Mouse (Mus musculus) mesoderm, embryonic 11.5 days (tissue): ENCODE measurements around the gene Nfu1.
A peak's percentile ranks its signal among the peaks of the same experiment; 100 is the strongest.

Experiments
- DNase-seq: peaks from one replicate; pipeline ENCODE4 v3.0.0-alpha.2; 2012; ENCODE audit warnings: low read depth, low spot score

The Nfu1 gene

DNA sequence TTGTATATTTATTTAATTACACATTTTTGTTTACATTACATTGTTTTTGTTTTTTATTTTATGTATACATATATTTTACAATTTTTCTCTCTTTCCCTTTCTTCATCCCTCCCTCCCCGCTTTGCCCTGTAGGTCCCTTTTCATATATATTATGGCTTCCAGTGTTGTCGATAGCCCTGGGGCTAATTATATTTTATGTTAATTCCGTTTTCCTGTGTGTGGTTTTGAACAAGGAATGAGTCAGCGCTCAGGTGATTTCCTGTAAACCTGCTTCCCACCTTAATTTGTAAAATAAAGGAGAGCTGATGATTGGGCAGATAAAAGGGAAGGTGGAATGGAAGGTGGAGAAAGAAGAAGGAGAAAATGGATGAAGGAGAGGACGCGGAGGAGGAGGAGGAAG, at the start of gene Nfu1:
Gene Nfu1, plus strand, starts transcription at position 350 of the 400 bp plus-strand sequence.
- no peak for DNase-seq

DNA sequence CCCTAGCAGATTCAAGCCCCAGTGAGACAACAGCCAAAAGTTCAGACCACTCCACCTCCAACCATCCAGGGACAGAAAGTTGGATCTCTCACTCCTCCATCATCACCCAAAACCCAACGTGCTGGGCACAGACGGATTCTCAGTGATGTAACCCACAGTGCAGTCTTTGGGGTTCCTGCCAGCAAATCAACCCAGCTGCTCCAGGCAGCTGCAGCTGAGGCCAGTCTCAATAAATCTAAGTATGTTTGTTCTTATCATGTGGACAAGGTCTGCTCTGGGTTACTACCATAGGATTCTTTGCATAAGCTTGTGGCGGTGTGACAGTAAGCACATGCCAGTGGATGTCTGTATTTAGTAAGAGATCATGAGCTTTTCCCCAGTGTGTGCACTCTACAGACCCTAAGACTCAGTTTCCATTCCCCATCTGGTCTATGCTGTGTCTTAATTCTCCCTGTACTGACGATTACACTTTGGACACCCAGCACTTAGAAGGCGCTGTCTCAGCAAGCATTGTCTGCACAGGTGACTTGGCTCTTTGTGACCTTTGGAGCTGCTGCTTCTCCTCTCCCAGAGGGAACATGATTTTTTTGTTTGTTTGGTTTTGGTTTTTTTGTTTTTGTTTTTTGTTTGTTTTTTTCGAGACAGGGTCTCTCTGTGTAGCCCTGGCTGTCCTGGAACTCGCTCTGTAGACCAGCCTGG, 44.9 kb upstream of the Nfu1 start:
- DNase-seq = no peak

DNA sequence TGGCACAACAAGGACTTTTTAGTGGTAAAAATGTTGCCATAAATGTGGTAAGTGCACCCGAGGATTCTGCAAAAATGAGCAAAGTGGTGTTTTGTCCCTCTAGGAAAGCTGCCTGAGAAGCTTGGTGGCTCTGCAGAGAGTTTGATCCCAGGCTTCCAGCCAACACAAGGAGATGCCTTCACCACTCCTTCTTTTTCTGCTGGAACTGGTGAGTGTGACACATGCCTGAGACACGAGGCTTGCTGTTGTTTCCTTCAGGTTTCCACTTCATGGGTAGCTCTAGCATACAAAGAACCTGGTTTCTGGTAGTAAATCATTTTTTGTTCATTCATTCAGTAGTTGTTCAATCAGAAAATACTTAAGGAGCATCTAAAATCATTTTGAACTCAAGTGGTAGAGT, 41.9 kb upstream of the Nfu1 start:
- DNase-seq = no peak

DNA sequence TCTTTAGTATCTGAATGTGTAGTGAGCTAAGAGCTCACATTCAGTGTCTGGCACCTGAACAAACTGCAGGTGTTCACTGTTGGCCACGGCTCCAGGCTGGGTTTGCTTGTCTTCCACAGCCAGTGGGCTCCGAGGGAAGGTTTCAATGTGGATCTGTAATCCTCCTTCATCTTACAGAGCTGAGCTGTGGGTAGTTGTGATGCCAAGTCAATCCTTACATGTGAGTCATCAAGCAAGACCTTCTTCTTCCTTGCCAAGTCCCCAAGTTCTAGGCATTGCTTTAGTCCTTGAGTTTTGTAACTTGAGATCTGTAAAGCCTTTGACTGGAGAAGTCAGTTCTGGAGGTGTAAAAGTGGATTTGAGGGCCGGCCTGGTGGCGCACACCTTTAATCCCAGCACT, 35.1 kb upstream of the Nfu1 start:
- DNase-seq = no peak

DNA sequence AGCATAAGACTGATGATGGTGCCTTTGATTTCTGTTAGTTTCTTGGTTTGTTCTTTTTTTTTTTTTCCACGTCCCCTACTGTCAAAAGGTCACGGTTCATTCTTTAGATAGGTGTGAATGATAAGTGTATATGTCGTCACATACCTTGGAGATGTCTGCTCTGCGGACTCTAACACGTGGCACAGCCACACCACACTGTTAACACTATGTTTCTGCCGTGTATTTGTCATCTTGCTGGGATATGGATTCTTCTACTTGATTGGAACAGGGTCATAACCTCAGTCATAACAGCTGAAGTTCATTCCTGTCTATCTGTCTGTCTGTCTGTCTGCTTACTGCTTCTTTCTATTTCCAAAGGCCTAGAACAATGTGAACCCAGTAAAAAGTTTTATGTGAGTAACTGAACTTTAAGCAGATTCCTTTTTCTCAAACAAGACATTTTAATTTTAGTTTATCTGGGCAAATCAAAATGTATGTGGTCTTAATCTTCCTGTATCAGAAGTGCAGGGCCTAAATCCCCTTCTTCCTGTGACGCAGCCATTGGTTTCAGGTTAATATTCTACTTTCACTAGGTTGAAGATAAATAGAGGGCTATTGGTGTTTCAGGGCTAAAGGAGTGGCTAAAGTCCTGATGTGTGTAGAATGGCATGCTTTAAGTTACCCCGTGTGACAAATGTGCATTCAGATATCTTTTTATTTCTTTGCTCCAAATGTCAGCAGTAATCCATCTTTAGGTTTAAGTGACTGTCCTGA, 30.7 kb upstream of the Nfu1 start:
- no peak for DNase-seq

DNA sequence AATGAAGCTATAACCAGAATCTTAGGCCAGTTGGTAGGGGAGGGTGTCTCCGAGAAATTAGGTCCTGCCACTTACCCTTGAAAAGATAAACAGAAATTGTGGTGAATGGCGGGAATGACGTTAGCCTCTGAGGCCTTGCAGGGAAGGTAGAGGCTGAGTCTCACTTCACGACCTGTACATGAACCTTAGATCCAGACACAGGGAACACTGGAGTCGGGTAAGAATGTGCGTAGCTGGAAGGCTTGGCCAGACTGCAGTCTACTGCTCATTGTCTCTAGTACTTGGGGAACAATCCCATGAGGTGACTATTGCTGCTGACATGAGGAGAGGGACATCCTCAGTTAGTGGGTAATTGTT, 30.1 kb upstream of the Nfu1 start:
- DNase-seq = no peak

DNA sequence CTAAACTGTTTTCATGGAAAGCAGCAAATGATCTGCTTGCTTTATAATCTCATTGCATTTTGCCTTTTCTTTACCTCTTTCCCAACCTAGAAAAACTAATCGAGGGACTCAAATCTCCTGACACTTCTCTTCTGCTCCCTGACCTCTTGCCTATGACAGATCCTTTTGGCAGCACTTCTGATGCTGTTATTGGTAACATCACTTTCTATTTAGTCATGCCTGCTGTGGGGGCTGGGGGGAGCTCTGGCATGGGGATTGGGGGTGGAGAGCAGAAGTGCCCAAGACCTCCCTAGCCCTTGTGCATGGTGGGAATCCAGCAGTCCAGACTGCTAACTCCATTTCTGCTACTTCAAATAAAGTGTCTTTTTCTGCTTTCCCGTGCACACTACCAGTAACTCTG, 27.8 kb upstream of the Nfu1 start:
- no peak for DNase-seq

DNA sequence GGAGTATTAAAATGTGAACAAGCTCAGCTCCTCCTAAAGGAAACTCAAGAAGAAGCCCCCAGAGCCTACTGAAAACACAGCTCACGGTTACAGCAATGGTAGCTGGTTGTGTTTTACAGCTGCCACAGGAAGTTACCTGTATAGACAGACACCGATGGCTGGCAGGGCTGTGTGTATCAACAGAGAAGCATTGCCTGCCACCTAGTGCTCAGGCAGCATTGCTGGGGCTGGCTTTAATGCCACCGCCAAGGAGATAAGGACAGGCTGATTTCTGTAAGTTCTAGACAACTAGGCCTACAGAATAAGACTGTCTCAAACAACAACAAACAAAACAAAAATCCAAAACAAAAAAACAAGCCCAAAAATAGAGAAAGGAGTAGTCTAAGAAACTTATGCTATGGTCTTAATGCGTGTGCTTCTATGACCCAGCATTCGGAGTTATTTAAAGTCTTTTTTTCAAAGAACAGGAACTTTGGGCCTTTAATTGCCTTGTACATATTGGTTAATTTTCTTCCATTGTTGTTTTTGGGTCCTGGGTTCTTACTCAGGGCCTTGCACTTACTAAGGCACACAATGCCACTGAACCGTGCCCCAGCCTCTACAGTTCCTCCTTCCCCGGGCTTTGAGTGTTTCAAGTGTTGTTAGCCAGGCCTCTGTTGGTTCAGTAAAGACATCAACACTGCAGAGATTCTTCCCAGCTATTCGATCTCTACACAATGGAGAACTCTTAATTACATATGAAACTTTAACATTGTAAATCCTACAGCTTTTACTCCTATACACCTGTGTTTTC, 23.5 kb upstream of the Nfu1 start:
- DNase-seq = no peak

DNA sequence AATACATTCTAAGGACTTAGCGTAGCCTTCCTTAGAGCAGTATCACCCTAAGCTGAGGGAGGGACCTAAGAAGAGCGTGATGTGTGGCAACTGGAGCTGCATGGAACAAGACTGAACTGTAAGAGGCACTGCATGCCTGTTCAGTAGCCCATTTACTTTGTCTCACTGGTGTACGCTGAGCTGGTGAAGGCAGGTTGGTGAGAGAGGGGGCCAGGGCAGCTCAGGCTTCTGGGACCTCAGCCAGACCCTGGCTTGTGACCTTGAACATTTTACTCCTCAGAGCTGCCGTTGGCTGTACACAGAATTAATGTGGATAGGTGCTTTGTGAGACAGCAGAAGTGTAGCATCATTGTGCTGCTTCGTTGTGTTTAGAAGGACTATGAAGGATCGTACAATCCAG, 19.5 kb upstream of the Nfu1 start:
- DNase-seq = no peak

DNA sequence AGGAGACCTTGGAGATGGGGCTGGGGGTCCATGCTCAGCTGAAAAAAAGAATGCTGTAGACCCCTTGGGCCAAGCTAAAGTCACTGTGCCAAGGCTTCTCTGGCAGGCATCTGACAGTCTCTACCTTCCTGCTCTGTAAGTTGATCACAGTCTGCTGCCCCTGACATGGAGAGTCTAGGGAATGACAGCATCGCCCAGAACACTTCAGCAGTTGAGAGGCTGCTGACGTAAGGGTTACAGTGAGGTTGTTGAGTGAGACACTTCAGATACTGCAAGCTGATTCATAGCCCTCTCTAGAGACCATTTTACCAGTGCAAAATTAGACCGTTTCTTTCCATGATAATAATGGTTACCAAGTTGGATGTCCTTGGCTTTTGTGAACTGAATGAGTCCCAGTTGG, 18.0 kb upstream of the Nfu1 start:
- DNase-seq = no peak

DNA sequence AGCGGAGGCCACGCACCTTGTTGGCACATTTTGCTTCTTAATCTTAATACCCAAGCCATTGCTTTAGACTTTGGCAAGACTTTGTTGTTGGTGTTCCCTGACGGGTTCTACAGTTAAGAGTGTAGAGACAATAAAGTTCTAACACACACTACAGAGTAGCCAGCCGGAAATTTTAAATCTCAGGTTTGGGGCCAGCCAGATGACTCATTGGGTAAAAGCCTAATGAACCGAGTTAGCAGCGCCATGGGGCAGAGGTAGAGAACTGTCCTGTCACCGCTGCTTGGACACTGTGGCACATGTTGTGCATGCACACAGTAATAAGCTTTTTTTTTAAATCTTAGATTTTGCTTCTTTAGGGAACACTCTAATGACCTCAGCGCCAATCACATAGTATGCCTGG, 16.7 kb upstream of the Nfu1 start:
- DNase-seq = no peak

DNA sequence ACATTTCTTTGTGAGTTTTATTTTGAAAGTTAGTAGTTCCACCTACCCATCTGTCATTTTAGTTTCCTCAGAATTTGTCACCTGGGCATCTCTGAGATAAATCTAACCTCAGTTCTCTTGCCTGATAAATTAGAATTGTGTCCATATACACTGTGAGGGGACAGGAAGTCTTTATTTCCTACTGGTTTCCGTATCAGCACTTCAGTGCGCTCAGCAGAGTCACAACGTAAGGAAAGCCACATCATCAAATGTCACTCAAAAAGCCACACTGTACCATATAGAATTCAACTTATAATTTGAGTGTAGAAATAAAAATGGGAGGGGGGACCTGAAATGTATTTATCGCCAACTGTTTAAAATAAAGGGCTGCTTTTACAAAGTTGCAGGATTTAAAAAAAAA, 14.8 kb upstream of the Nfu1 start:
- no peak for DNase-seq

DNA sequence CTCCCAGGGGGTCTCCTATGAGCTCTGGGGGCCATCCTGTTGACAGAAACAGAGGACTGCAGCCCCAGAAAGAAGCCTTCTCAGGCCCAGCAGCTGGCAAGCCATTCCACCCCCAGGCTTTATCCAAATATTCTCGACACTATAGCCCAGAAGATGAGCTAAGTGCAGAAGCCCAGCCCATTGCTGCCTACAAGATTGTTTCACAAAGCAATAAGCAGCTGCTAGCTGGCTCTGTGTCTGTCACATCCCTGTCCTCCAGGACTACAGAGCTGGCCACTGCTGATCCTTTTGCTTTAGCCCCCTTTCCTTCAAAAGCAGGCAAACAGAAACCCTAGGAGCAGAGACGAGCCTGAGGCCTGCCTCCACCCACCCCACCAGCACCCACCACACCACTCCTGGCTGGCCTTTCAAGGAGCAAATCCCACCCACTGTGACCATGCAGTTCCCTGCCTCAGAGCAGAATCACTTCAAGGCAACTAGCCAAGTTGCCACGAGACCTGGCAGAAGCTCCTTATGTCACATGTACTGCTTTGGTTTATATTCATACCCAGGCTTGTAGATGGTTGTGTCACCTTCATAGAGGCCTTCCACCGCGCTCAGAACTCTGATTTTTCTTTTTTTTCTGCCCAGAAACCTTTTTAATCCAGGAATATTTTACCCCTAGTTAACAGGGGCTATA, 12.3 kb upstream of the Nfu1 start:
- no peak for DNase-seq

DNA sequence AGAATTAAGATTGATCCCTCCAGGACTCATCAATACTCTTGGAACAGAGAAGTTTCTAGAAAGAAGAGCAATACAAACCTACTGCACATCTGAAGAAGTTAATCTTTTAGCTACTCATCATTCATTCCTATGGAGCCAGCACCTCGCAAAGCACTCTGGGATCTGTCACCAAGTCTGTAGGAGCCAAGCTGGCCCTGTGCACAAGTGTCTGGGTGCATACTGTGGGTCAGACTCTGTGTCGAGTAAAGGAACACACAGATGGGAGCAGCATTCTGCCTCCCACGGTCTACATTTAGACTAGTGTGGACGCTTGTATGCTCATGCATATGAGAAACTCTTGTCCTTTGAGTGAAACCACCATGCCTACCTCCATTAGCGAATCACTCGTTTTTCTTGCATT, 11.7 kb upstream of the Nfu1 start:
- DNase-seq = no peak

DNA sequence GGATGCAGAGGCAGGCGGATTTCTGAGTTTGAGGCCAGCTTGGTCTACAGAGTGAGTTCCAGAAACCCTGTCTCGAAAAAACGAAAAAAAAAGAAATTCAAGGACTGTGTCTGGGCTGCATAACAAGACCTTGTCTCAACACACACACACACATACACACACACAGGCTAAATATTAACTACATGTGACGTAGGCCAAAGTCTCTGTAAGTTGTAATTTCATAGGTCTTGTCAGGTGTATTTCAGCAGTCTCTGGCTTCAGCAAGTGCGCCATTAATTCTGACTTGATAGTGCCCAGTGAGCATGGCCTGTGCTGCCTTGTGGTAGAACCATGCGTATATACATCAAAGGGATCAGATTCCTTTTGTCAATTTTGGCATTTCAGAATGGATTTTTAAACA, 7.0 kb upstream of the Nfu1 start:
- no peak for DNase-seq

DNA sequence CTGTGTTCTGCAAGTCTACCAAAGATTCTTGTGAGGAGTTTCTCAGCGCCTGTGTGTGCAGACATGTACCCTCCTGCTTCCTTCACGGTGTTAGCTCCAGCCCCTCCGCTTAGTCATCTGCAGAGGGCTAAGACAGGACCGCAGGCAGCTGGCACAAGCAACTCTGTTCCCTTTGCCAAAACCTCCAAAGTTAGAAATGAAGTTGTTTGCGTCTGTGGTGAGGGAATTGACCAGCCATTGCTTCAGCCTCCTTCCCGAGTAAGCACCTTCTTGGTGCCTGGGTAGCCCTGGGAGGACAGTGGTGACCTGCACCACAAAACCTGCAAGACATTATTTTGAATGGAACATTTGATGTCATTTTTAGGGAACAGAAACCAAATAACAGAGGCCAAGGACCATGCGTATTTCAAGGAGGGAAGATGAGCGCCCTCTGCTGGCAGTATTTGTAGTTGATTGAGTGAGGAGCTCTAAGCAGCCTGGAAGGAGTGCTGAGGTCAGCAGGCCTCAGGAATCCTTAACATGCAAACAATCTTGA, 6.4 kb upstream of the Nfu1 start:
- DNase-seq = peak; percentile 89

DNA sequence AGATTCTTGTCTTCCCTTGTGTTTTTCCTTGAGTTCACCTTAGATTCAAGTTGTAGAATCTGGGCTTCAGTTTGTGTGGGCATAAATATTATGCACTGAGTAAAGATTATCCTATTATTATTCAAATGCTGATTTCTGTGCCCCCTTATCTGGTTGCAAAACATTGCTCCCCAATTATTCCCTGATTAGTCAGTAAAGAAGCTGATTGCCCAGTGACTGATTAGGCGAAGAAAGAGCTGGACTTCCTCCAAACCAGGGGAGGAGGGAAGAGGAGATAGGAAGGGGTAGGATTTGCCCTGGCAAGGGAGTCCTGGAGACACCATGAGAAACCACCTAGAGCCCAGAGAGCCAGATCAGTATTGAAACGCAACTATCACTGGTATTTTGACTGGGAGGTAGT, 4.9 kb upstream of the Nfu1 start:
- DNase-seq = no peak

DNA sequence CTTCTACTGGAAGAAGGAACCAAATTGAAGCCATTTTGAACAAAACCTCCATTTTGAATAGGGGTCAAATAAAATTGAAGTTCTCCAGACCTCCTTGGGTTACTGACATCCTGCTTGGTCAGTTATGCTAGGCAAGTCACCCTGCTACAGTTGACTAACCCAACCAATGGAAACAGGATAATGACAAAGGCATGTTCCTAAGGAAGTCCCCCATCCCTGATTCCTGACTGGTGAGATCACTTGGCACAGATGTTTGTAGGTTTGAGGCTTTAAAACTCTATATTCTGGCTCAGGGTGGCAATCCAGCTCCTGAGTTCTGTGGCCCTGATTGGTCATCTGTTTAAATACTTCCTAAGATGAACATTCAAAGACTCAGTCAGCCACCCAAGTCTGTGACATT, 3.5 kb upstream of the Nfu1 start:
- DNase-seq = no peak

DNA sequence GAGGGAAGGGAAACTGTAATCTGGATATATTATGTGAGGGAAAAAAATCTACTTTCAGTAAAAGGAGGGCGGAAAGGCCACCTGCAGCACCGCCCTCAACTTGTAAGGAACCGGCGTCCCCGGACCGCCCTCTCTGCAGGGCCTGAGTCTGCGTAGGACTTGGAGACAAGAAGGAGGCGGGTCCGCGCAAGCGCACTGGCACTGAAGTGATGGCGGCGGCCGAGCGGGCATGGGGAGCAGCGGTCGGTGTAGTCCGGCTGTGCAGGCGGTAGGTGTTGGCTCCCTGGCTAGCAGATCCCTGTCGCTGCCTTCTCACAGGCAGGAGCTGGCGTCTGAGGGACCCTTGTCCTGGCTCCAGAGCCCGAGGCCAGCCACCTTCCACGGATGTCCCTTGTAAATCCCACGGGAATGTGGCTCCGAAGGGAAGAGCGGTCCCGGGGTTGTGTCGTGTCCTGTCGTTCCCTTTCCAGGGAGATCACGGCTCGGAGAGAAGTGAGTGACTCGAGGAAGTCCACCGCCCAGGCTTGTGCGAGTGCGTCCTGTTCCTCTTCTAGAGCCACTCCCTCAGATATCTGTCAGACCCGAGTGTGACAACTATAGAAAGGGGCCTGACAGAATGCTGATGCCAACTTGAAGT, 774 bp downstream of the Nfu1 start:
- peak; percentile 94 for DNase-seq

DNA sequence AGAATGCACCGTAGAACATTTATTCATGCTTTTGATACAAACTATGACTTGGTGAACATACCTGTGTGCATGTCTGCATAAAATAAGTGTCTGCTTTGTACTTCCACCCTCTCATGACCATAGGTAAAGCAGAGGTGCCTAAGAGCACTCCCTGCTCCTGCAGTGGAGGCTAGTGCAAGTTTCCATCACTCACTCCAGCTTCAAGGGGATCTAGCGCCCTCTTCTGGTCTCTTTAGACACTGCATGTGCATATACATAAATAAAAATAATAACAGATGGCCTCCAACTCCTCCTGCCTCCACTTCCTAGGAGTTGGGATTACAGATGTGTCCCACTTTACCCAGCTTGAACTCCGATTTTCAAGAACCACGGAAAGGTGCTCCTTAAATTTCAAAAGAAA, 7.9 kb downstream of the Nfu1 start:
- DNase-seq = peak; percentile 76

DNA sequence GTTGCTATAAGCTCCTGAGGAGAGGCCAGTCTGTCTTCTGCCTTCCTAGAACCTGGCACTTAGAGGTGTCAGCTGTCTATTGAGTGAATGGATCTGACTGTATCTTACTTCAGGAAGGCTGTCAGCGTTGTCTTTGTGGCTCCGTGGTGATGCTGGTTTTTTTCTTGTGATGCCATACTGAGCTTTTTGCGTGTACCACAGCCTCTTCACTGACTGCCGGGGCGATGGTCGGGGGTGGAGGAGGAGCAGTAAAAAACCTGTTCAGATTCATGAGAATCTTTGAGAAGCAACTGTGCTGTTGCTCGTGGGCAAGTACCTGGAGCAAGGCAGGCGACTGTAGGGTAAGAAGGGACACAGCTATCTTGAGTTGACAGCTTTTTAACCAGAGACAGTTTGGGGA, 9.8 kb downstream of the Nfu1 start:
- no peak for DNase-seq

DNA sequence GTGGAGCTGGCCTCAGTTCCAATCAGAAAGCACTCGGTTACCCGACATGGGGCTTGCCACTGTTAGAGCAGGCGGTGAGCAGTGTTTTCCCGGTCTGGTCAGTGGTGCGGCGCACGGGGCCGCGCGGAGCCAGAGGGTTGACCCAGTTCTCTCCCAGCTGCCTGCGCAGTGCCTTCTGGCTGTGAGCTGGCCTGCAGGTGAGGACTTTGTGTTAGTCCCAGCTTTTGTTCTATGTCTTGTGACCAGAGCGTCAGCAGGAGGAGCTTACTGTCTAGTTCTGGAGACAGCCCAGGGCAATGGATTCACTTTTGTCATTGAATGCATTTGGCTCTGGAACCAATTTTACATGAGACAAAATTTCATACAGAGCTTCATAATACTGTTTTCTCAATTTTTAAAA, 12.8 kb downstream of the Nfu1 start:
- no peak for DNase-seq
